Mouse (Mus musculus): ENCODE results near the gene Angel2. TPM values are rescaled to one million over a fixed set of nuclear protein-coding genes. Genes with fewer than 3 reads are reported as not detected.

Angel2 gene
- polyA plus RNA-seq, 1 experiment from 2014 or later, result 27.6 TPM

DNA sequence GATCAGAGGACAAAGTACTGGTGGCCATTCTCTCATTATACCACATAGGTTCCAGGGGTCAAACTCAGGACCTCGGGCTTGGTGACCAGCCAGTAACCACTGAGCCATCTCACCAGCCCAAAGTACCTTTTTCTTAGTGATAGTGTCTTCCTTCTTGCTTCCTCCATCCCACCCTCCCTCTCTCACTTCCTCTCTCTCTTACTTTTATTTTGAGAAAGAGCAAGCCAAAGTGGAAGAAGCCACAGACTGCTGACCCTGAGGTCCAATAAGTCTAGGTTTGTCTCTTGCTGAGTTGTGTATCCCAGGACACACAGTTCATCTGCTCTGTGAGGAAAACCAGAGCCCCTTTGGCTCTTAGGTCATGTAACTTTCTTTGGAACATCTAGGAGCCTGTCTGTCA is 55.6 kb downstream of the Angel2 start:
- H3K27ac ChIP-seq (replicated peaks), result no peak overlapping the region

DNA sequence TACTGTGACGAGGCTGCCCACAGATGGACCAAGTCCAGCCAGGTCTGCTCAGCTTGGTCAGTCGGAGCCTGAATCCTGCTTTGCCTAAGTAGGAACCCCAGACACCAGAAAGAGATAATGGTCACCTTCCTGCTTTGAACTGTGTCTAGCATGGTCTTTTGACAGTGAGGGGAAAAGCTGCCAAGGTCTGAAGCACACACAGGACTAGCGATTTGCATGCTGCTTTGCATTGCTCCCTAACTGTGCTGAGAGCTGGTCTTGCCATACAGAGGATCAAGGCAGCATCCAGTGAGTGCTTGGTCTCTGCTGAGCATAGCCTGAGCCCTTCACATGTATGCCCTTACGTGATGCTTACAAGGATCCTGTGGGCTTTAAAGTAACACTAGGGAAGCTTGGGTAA is 56.5 kb downstream of the Angel2 start:
- H3K27me3 ChIP-seq (replicated peaks), result no peaks in the 10 kb centered on the region
- no peak overlapping the region for H3K4me2 ChIP-seq
- ATAC-seq (ENCODE audit: extremely low read depth, insufficient number of reproducible peaks, low FRiP score, low TSS enrichment), result no peak
- H3K4me3 ChIP-seq, result no peak overlapping the region
- H3K36me3 ChIP-seq, result no peaks in the 10 kb centered on the region
- H3K9me3 ChIP-seq, result no peaks in the 10 kb centered on the region
- H3K9ac ChIP-seq, result no peak overlapping the region
- 69% methylated on average over 4 of the region's 4 CpGs for WGBS
- H3K27ac ChIP-seq (replicated peaks), result no peak overlapping the region
- peaks cover 37% of the 10 kb centered on the region for H3K4me1 ChIP-seq

More for the DNA sequence above, 55.6 kb downstream of the Angel2 start:
- Histone ChIP-seq H3K4me2 (peak overlapping the region; percentile 20; the same call in 1 of the 2 replicates), H3K9ac (no peak overlapping the region), H3K27me3 (replicated peaks) (no peaks in the 10 kb centered on the region), H3K9me3 (no peaks in the 10 kb centered on the region), H3K4me1 (peaks cover 46% of the 10 kb centered on the region), H3K4me3 (no peak overlapping the region), H3K36me3 (peaks cover 8% of the 10 kb centered on the region; the same call in 1 of the 2 replicates)
- 76% methylated on average over 1 of the region's 1 CpGs for WGBS
- ATAC-seq (ENCODE audit: extremely low read depth, insufficient number of reproducible peaks, low FRiP score, low TSS enrichment), result no peak

DNA sequence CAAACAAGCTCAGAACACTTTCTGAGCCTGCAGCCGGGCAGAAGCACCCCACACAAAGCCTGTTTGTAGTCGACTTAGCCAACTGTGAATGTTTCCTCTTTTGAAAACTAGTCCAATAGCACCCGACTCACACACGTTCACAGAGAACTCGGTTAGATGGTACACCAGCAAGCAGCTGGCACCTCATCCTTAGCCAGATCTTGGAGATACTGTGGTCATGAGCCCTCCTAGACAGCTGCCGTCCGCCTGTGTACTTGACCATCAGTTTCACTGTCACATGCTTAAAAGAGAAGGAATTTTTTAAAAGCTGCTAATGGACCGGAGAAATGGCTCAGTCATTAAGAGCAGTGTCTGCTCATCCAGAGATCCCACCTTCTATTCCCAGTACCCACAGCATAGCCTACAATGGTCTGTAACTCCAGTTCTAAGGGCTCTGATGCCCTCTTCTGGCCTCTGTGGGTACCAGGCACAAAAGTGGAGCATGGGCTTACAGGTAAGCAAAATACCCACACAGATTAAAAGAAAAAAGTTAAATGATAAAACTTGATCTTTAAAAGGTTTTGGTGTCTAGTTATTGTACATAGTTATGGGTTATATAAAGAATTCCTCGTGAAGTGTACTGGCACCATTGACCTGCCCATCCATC is 64.6 kb downstream of the Angel2 start:
- Histone ChIP-seq H3K9ac (no peak overlapping the region), H3K4me1 (no peaks in the 10 kb centered on the region), H3K27ac (replicated peaks) (no peak overlapping the region), H3K4me3 (no peak overlapping the region), H3K4me2 (no peak overlapping the region), H3K9me3 (no peaks in the 10 kb centered on the region), H3K27me3 (replicated peaks) (no peaks in the 10 kb centered on the region; the same call in 1 of the 2 replicates), H3K36me3 (no peaks in the 10 kb centered on the region)
- 81% methylated on average over 9 of the region's 9 CpGs for WGBS
- no peak for ATAC-seq (ENCODE audit: extremely low read depth, insufficient number of reproducible peaks, low FRiP score, low TSS enrichment)

DNA sequence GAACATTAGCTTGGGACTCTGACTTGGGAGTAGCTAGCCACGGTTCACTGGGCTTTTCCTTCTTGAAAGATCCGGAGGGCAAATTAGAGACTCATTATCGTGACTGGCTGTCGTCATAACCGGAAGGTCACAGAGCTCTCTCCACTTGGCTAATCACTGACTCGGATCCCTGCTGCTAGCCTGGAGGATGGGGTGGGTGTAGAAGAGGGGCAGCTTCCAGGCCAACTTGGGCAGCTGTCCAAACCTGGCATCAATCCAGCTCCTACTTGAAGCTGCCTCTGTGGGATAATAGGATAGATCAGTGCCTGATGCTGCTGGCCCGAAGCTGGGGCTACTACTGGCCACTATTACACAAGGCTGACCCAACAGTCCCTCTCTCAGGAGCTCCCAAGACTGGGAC is 70.6 kb downstream of the Angel2 start:
- no peak overlapping the region for H3K4me2 ChIP-seq
- H3K4me3 ChIP-seq, result no peak overlapping the region
- H3K27ac ChIP-seq (replicated peaks), result no peak overlapping the region
- peaks cover 9% of the 10 kb centered on the region for H3K4me1 ChIP-seq
- peaks cover 6% of the 10 kb centered on the region; the same call in 1 of the 2 replicates for H3K36me3 ChIP-seq
- H3K27me3 ChIP-seq (replicated peaks), result no peaks in the 10 kb centered on the region; the same call in 1 of the 2 replicates
- H3K9ac ChIP-seq, result no peak overlapping the region
- H3K9me3 ChIP-seq, result peaks cover 8% of the 10 kb centered on the region
- 42% methylated on average over 7 of the region's 7 CpGs for WGBS
- ATAC-seq (ENCODE audit: extremely low read depth, insufficient number of reproducible peaks, low FRiP score, low TSS enrichment), result no peak

DNA sequence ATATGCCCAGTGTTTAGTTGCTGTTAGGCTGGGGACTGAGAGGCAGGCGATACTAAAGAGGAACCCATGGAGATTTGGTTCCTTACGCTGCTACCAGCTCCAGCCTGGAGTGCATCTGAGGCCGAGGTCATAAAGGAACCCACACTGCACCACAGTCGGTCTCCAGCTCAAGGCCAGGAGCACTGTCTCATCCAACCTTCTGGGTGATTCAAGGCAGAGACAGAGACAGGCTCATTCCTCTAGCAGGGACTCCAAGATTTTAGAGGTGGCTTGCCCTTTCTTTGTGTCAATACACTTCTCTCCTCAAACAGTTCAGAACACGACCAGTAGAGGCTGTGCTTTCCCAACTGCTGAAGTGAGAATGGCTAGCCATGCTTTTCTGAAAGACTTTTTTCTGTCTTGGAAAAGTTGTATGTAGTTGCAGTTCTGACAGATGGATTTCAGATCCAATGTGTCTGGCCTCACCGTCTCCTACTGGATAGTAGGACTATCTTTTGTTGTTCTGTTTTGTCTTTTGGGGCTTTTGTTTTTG is 71.5 kb downstream of the Angel2 start:
- H3K9me3 ChIP-seq, result peaks cover 8% of the 10 kb centered on the region
- H3K27ac ChIP-seq (replicated peaks), result no peak overlapping the region
- H3K9ac ChIP-seq, result no peak overlapping the region
- H3K4me2 ChIP-seq, result no peak overlapping the region
- no peaks in the 10 kb centered on the region; the same call in 1 of the 2 replicates for H3K27me3 ChIP-seq (replicated peaks)
- H3K4me1 ChIP-seq, result peaks cover 9% of the 10 kb centered on the region
- ATAC-seq (ENCODE audit: extremely low read depth, insufficient number of reproducible peaks, low FRiP score, low TSS enrichment), result no peak
- no peak overlapping the region for H3K4me3 ChIP-seq
- WGBS, result 68% methylated on average over 6 of the region's 6 CpGs
- H3K36me3 ChIP-seq, result peaks cover 6% of the 10 kb centered on the region; the same call in 1 of the 2 replicates

Other genes with a start within 250 kb of the Angel2 start
- gene Rps6kc1, start 13.3 kb upstream of the Angel2 start, polyA plus RNA-seq (2015; fragmentation: Nextera tagmentation; extraction: Ambion mirVana), result 8.3 and 10.1 TPM in 2 replicates
- gene Vash2, start 54.2 kb downstream of the Angel2 start, polyA plus RNA-seq (2015; fragmentation: Nextera tagmentation; extraction: Ambion mirVana), result 46.2 and 47.6 TPM in 2 replicates
- 2.6 and 3.1 TPM in 2 replicates for gene Flvcr1, start 101.0 kb downstream of the Angel2 start, polyA plus RNA-seq (2015; fragmentation: Nextera tagmentation; extraction: Ambion mirVana)
- not detected in 2 replicates for gene Spata45, start 111.5 kb downstream of the Angel2 start, polyA plus RNA-seq (2015; fragmentation: Nextera tagmentation; extraction: Ambion mirVana)
- gene Tatdn3, start 137.8 kb downstream of the Angel2 start, polyA plus RNA-seq (2015; fragmentation: Nextera tagmentation; extraction: Ambion mirVana), result 15.8 and 17.5 TPM in 2 replicates
- 12.4 and 14.0 TPM in 2 replicates for gene Nsl1, start 137.9 kb downstream of the Angel2 start, polyA plus RNA-seq (2015; fragmentation: Nextera tagmentation; extraction: Ambion mirVana)
- gene Batf3, start 172.7 kb downstream of the Angel2 start, polyA plus RNA-seq (2015; fragmentation: Nextera tagmentation; extraction: Ambion mirVana), result 3.5 and 4.3 TPM in 2 replicates
- gene Fam71a, start 239.7 kb downstream of the Angel2 start, polyA plus RNA-seq (2015; fragmentation: Nextera tagmentation; extraction: Ambion mirVana), result not detected in 2 replicates

Measured in heart, embryonic 13.5 days (tissue).